ENCODE assay signal across 8 mouse cellular contexts in the genomic region with DNA sequence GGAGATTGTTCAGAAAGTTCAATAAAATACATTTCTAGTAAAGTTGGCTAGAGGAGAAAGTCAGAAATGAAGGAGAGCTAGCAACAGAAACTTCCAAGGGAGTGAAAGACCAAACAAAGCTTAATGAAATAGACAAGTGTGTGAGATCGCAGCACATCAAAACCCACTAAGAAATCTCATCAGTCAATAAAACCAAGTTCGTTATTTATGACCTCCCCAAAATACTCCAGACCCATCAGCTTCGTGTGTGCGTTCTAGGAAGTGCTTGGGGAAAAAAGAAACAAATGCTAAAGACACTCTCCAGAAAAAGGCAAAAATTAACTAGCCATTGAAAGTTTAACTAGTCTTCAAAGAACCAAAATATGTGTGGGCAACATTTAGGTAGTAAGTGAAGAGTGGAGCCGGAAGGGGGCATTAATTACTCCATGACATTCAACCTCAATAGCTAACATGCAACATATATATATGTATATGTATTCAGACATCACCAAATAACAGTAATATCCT. TPM values are rescaled to one million over a fixed set of nuclear protein-coding genes. Genes with fewer than 3 reads are reported as not detected.
DNase-seq lines count a peak whose midpoint lies in the region; ATAC-seq and TF ChIP-seq lines count a peak whose summit lies in the region.

No protein-coding gene starts in this region.

- H3K9me3 ChIP-seq in lung, embryonic 16.5 days (ENCODE audit: control insufficient read depth, low read length): no peaks in the 10 kb centered on the region
- H3K9me3 ChIP-seq in limb, embryonic 13.5 days: 0 out of 2 replicates have a peak, but pooled peaks cover 8% of the 10 kb centered on the region
- no peaks in the 10 kb centered on the region for H3K9me3 ChIP-seq in stomach, embryonic 15.5 days

- peak overlapping the region; percentile 48 for H3K4me2 ChIP-seq in lung, embryonic 16.5 days (ENCODE audit: low read depth, low read length)
- peak overlapping the region; percentile 79 for H3K4me2 ChIP-seq in limb, embryonic 13.5 days (replicated peaks)
- peak overlapping the region; percentile 51 for H3K4me2 ChIP-seq in stomach, embryonic 15.5 days

- TF ChIP-seq CTCF in cerebellum, adult 2 months (IDR thresholded peaks at IDR 0.05; ENCODE audit: borderline replicate concordance, insufficient read depth, low read depth, low read length): no peak

- no peak for TF ChIP-seq POLR2A in cerebellum, adult 2 months (IDR thresholded peaks at IDR 0.05; ENCODE audit: borderline replicate concordance, insufficient read depth, low read length)

- peaks cover 4% of the 10 kb centered on the region; the same call in 1 of the 2 replicates for H3K36me3 ChIP-seq in lung, embryonic 16.5 days (ENCODE audit: control insufficient read depth, insufficient read depth, low read length)
- peaks cover 19% of the 10 kb centered on the region for H3K36me3 ChIP-seq in limb, embryonic 13.5 days
- H3K36me3 ChIP-seq in stomach, embryonic 15.5 days: 0 out of 2 replicates have a peak, but pooled peaks cover 6% of the 10 kb centered on the region

- H3K27me3 ChIP-seq in cerebellum, adult 2 months (ENCODE audit: control insufficient read depth, insufficient read depth, low read length): no peaks in the 10 kb centered on the region
- no peaks in the 10 kb centered on the region for H3K27me3 ChIP-seq in lung, embryonic 16.5 days (ENCODE audit: control insufficient read depth, insufficient read depth, low read depth, low read length)
- no peaks in the 10 kb centered on the region for H3K27me3 ChIP-seq in limb, embryonic 13.5 days
- H3K27me3 ChIP-seq in stomach, embryonic 15.5 days (replicated peaks): no peaks in the 10 kb centered on the region

- no peaks in the 10 kb centered on the region for H3K4me1 ChIP-seq in cerebellum, adult 2 months (ENCODE audit: control insufficient read depth, insufficient read depth, low read length)
- peaks cover 12% of the 10 kb centered on the region for H3K4me1 ChIP-seq in lung, embryonic 16.5 days (replicated peaks; ENCODE audit: control insufficient read depth, insufficient read depth, low read length)
- H3K4me1 ChIP-seq in limb, embryonic 13.5 days: peaks cover 16% of the 10 kb centered on the region
- peaks cover 8% of the 10 kb centered on the region for H3K4me1 ChIP-seq in stomach, embryonic 15.5 days

- 23% methylated on average over 5 of the region's 5 CpGs for WGBS in cerebellum, adult 2 months
- WGBS in lung, embryonic 16.5 days: 37% methylated on average over 5 of the region's 5 CpGs
- 25% methylated on average over 5 of the region's 5 CpGs for WGBS in limb, embryonic 13.5 days
- 39% methylated on average over 5 of the region's 5 CpGs for WGBS in stomach, embryonic 15.5 days

- H3K9ac ChIP-seq in lung, embryonic 16.5 days (ENCODE audit: low read length): peak overlapping the region; percentile 90
- H3K9ac ChIP-seq in limb, embryonic 13.5 days: peak overlapping the region; percentile 87
- peak overlapping the region; percentile 62; the same call in 1 of the 2 replicates for H3K9ac ChIP-seq in stomach, embryonic 15.5 days

- no peak for DNase-seq in cerebellum, adult 2 months
- no peak for DNase-seq in cerebellum, adult 11-12 months
- DNase-seq in lung, postnatal 10 days: no peak
- no peak for DNase-seq in thymus, postnatal 25 days
- DNase-seq in adrenal gland, postnatal 14 days: no peak

- no peak overlapping the region for H3K27ac ChIP-seq in cerebellum, adult 2 months (ENCODE audit: insufficient read depth, low read length)
- H3K27ac ChIP-seq in lung, embryonic 16.5 days (ENCODE audit: low read length): no peak overlapping the region
- peak overlapping the region; percentile 95 for H3K27ac ChIP-seq in limb, embryonic 13.5 days
- H3K27ac ChIP-seq in stomach, embryonic 15.5 days: peak overlapping the region; percentile 70; the same call in 1 of the 2 replicates

- H3K4me3 ChIP-seq in cerebellum, adult 2 months (replicated peaks; ENCODE audit: insufficient read depth, low read depth, low read length): peak overlapping the region; percentile 62
- peak overlapping the region; percentile 90 for H3K4me3 ChIP-seq in lung, embryonic 16.5 days (ENCODE audit: low read length)
- peak overlapping the region; percentile 74 for H3K4me3 ChIP-seq in limb, embryonic 13.5 days
- peak overlapping the region; percentile 84 for H3K4me3 ChIP-seq in stomach, embryonic 15.5 days (replicated peaks)

- no peak for ATAC-seq in lung, embryonic 16.5 days (ENCODE audit: low read depth)
- ATAC-seq in limb, embryonic 13.5 days (ENCODE audit: low FRiP score, low read depth): no peak
- ATAC-seq in stomach, embryonic 15.5 days (ENCODE audit: insufficient read depth, low FRiP score, low read depth): no peak

RNA-seq across cellular contexts. Expression of a gene that starts 1.4 kb away (rescaled TPM):
- 41.0 and 41.7 TPM in 2 replicates for polyA plus RNA-seq in cerebellum, adult 2 months (2012; rRNA removed)
- 11.0 and 11.7 TPM in 2 replicates for polyA plus RNA-seq in lung, embryonic 16.5 days (2015; fragmentation: Nextera tagmentation; extraction: Ambion mirVana)
- polyA plus RNA-seq in limb, embryonic 13.5 days (2015; fragmentation: Nextera tagmentation; extraction: Ambion mirVana): 16.9 and 21.0 TPM in 2 replicates
- 12.0 and 12.2 TPM in 2 replicates for polyA plus RNA-seq in stomach, embryonic 15.5 days (2015; fragmentation: Nextera tagmentation; extraction: Ambion mirVana)
- 7.2 and 7.6 TPM in 2 replicates for total RNA-seq in adrenal gland, postnatal 14 days (2021)

Comparison
In these comparisons a context has a peak if more than half of its experiments do, and no peak if none do; other contexts are left out.
1. H3K27ac ChIP-seq: peak in limb, embryonic 13.5 days (single experiment) and stomach, embryonic 15.5 days (single experiment); none in cerebellum, adult 2 months (single experiment) and lung, embryonic 16.5 days (single experiment).
2. Peak in every context shown above with its lines, with median percentiles within 50 percentile points of each other: H3K4me3 ChIP-seq, H3K4me2 ChIP-seq and H3K9ac ChIP-seq.